Mouse (Mus musculus): ENCODE results near the gene Elavl2.

The Elavl2 gene

GRCm38 (mm10) chr4:91213917-91214316, 186.7 kb downstream of the Elavl2 start:
- DNase-seq (ENCODE audit: extremely low spot score) = no peak

DNA sequence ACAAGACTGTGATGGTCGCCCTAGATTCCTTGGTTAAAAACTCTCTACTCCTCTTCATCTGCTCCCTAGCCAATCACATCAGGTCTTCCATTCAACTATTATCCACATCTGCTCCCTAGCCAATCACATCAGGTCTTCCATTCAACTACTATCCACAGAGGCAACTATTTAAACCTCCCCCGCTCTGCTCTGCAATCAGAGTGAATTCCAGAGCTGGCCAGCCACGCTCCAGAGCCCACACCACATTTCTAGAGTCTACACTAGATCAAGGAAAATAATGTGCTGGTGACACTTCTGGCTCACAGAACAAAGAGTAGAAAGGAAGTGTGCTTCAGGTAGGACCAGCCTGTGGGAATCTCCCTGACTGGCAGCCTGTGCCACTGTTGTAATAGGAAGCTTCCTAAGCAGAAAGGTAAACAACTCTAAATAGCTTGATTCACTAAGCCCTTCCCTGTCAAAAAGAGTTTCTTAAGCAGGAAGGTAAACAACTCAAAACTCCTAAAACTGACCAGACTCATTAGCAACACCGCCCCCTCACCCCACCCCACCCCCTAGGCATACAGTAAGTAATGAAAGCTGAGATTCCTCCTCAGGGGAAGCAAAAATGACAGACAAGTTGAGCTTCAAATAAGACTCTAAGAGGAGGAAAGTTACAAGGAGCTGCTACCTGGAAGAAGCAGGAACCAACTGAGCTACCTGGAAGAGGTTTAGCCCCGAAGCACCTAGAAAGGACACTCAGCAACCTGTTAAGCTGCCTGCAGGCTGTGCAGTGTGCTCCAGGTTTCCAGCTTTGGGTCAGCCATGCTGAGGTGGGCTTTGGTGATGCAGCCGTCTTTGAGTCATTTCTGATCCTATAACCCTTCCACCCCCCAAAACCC, 191.9 kb downstream of the Elavl2 start:
- peak; percentile 5 for DNase-seq (ENCODE audit: extremely low spot score)

All from embryo, embryonic 9.5 days (tissue).